Mouse (Mus musculus): ENCODE results near the gene Pakap. TPM values are rescaled to one million over a fixed set of nuclear protein-coding genes. Genes with fewer than 3 reads are reported as not detected.

The Pakap gene
- polyA plus RNA-seq, 1 experiment from 2014 or later, result 22.9 TPM

DNA sequence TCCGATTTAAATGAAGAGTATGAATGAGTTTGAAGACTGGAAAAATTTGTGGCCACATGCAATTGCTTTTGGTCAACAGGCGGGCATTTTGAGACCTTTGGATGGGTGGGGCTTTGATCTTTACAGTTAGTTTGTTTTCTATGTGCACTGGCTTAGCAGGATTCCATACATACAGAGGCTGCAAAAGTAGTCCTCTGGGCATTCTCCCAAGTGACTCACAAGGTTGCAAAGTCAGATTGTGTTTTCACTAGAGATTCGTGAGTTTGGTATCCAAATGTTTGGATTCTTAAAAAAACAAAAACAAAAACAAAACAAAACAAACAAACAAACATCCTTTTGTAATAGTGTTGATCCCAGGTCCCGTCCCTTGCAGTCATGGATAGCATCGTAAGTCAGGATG, 7.7 kb downstream of the Pakap start:
- no peak overlapping the region for H3K4me2 ChIP-seq (ENCODE audit: low read depth, low read length)
- H3K36me3 ChIP-seq (replicated peaks; ENCODE audit: control insufficient read depth, insufficient read depth, low read depth, low read length), result no peaks in the 10 kb centered on the region
- H3K27me3 ChIP-seq (ENCODE audit: control insufficient read depth, insufficient read depth, low read length), result no peaks in the 10 kb centered on the region
- H3K4me1 ChIP-seq (ENCODE audit: control insufficient read depth, insufficient read depth, low read length), result no peaks in the 10 kb centered on the region
- ATAC-seq (replicated peaks; ENCODE audit: insufficient number of reproducible peaks, low FRiP score, low TSS enrichment, low read depth) (no peak), DNase-seq (ENCODE audit: low spot score) (no peak)
- H3K9ac ChIP-seq (replicated peaks; ENCODE audit: low read length), result no peak overlapping the region
- no peaks in the 10 kb centered on the region for H3K9me3 ChIP-seq (replicated peaks; ENCODE audit: control insufficient read depth, low read length)
- H3K27ac ChIP-seq (replicated peaks; ENCODE audit: low read depth, low read length), result no peak overlapping the region
- 83% methylated on average over 5 of the region's 5 CpGs for WGBS
- H3K4me3 ChIP-seq (ENCODE audit: low read depth, low read length), result no peak overlapping the region

DNA sequence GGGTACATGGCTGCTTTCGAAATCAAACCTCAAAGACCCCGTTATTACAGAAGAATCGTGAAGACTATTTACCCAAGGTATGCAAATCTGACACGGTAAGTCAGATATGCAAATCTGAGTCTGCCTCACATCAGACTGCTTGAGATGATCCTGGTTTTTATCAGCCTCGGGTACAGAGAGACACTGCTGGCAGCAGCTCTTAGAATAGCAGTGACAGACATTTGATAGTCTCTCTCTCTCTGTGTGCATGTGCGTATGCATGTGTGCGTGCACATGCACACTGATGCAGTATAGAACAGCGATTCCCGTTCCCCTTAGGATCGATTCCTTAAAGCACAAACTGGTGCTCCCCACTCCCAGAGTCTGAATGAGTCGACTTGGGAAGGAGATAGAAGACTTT, 8.1 kb downstream of the Pakap start:
- H3K4me2 ChIP-seq (ENCODE audit: low read depth, low read length), result no peak overlapping the region
- no peak overlapping the region for H3K27ac ChIP-seq (replicated peaks; ENCODE audit: low read depth, low read length)
- H3K9ac ChIP-seq (replicated peaks; ENCODE audit: low read length), result no peak overlapping the region
- no peaks in the 10 kb centered on the region for H3K9me3 ChIP-seq (replicated peaks; ENCODE audit: control insufficient read depth, low read length)
- no peaks in the 10 kb centered on the region for H3K36me3 ChIP-seq (replicated peaks; ENCODE audit: control insufficient read depth, insufficient read depth, low read depth, low read length)
- DNase-seq (ENCODE audit: low spot score), result no peak
- H3K27me3 ChIP-seq (ENCODE audit: control insufficient read depth, insufficient read depth, low read length), result no peaks in the 10 kb centered on the region
- H3K4me3 ChIP-seq (ENCODE audit: low read depth, low read length), result no peak overlapping the region
- ATAC-seq (replicated peaks; ENCODE audit: insufficient number of reproducible peaks, low FRiP score, low TSS enrichment, low read depth), result no peak
- WGBS, result 85% methylated on average over 11 of the region's 11 CpGs
- no peaks in the 10 kb centered on the region for H3K4me1 ChIP-seq (ENCODE audit: control insufficient read depth, insufficient read depth, low read length)

DNA sequence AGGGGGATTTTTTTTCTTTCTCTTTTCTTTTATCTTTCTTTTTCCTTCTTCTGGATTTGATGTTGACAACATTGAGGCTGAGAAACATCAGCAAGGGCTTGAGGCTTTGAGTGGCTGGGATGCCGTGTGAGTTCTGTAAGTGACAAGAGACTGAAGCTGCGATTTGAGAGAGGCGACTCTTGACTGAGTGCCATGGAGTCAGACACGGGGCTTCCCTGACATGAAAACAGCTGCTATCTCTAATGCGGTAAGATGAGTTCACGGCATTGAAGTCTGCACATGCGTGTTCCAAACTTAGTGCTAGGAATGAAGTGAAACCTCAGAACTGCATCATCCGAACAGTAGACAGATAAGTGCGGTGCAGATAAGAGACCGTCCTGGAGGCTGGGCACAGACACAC, 11.7 kb downstream of the Pakap start:
- no peak overlapping the region for H3K4me2 ChIP-seq (ENCODE audit: low read depth, low read length)
- H3K4me3 ChIP-seq (ENCODE audit: low read depth, low read length), result no peak overlapping the region
- 89% methylated on average over 10 of the region's 10 CpGs for WGBS
- no peak overlapping the region for H3K9ac ChIP-seq (replicated peaks; ENCODE audit: low read length)
- H3K4me1 ChIP-seq (ENCODE audit: control insufficient read depth, insufficient read depth, low read length), result no peaks in the 10 kb centered on the region
- H3K36me3 ChIP-seq (replicated peaks; ENCODE audit: control insufficient read depth, insufficient read depth, low read depth, low read length), result no peaks in the 10 kb centered on the region
- no peaks in the 10 kb centered on the region for H3K9me3 ChIP-seq (replicated peaks; ENCODE audit: control insufficient read depth, low read length)
- no peak overlapping the region for H3K27ac ChIP-seq (replicated peaks; ENCODE audit: low read depth, low read length)
- DNase-seq (ENCODE audit: low spot score), result no peak
- H3K27me3 ChIP-seq (ENCODE audit: control insufficient read depth, insufficient read depth, low read length), result no peaks in the 10 kb centered on the region
- no peak for ATAC-seq (replicated peaks; ENCODE audit: insufficient number of reproducible peaks, low FRiP score, low TSS enrichment, low read depth)

DNA sequence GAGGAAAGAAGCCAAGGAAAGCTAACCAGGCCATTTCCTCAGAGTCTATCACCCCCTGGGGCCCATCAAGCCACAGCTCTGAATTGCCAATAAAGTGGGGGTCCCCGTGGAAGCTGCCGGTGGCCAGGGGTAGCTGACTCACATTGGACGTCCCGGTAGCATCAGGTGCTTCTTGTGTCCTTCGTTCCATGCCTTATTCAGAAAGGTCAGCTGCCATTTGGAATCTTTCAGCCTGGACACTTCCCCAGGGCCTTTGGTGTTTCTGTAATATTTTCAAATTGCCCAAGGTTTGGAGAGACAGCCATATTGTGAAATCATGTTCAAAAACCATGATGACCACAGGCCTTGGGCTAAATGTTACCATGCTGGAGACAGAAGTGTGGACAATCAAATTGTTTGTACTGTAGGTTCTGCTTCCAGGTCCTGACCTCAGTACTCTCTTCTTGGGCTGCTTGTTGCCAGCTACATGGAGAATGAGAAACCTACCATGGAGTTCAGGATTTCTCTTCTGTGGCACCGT, 17.4 kb downstream of the Pakap start:
- Histone ChIP-seq H3K27me3 (ENCODE audit: control insufficient read depth, insufficient read depth, low read length) (no peaks in the 10 kb centered on the region), H3K36me3 (replicated peaks; ENCODE audit: control insufficient read depth, insufficient read depth, low read depth, low read length) (no peaks in the 10 kb centered on the region), H3K27ac (replicated peaks; ENCODE audit: low read depth, low read length) (no peak overlapping the region), H3K4me1 (ENCODE audit: control insufficient read depth, insufficient read depth, low read length) (no peaks in the 10 kb centered on the region; the same call in 1 of the 2 replicates), H3K9ac (replicated peaks; ENCODE audit: low read length) (no peak overlapping the region), H3K4me2 (ENCODE audit: low read depth, low read length) (no peak overlapping the region), H3K9me3 (replicated peaks; ENCODE audit: control insufficient read depth, low read length) (no peaks in the 10 kb centered on the region), H3K4me3 (ENCODE audit: low read depth, low read length) (no peak overlapping the region)
- 93% methylated on average over 6 of the region's 6 CpGs for WGBS
- DNase-seq (ENCODE audit: low spot score), result no peak
- ATAC-seq (replicated peaks; ENCODE audit: insufficient number of reproducible peaks, low FRiP score, low TSS enrichment, low read depth), result no peak

DNA sequence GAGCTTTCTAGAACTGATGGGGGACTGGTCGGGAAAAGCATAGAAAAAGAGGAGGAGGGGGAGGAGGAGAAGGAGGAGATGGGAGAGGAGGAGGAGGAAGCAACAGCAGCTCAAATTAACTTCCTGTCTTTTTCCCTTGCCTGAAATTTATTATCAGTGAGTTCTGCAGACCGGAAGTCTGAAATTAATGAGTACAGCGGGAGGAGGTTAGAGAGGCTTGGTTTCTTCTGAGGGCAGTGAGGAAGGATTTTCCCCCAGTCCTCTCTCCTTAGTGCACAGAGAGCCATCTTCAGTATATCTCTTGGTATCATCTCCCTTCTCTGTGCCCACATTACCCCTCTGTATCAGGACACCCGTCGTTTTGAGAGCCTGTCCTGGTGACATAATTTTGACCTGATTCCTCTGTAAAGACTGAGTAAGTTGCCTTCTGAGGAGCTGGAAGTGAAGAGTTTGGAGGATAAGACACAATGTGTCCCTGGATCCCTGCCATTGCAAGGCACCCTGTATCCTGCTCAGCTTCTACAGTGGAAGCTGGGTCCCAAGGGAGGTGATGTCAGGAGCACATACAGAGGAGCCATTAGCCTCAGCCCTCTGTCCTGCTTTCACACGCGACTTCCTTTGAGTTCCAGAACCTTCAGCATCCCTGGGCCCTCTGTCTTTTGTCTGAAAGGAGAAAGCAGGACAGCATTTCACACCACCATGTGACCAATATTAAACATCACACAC, 19.1 kb downstream of the Pakap start:
- H3K27ac ChIP-seq (replicated peaks; ENCODE audit: low read depth, low read length), result no peak overlapping the region
- no peaks in the 10 kb centered on the region for H3K9me3 ChIP-seq (replicated peaks; ENCODE audit: control insufficient read depth, low read length)
- H3K4me3 ChIP-seq (ENCODE audit: low read depth, low read length), result no peak overlapping the region
- no peak overlapping the region for H3K9ac ChIP-seq (replicated peaks; ENCODE audit: low read length)
- no peaks in the 10 kb centered on the region for H3K27me3 ChIP-seq (ENCODE audit: control insufficient read depth, insufficient read depth, low read length)
- DNase-seq (ENCODE audit: low spot score) (no peak), ATAC-seq (replicated peaks; ENCODE audit: insufficient number of reproducible peaks, low FRiP score, low TSS enrichment, low read depth) (no peak)
- 63% methylated on average over 7 of the region's 7 CpGs for WGBS
- H3K4me1 ChIP-seq (ENCODE audit: control insufficient read depth, insufficient read depth, low read length), result no peaks in the 10 kb centered on the region; the same call in 1 of the 2 replicates
- H3K36me3 ChIP-seq (replicated peaks; ENCODE audit: control insufficient read depth, insufficient read depth, low read depth, low read length), result no peaks in the 10 kb centered on the region
- no peak overlapping the region for H3K4me2 ChIP-seq (ENCODE audit: low read depth, low read length)

DNA sequence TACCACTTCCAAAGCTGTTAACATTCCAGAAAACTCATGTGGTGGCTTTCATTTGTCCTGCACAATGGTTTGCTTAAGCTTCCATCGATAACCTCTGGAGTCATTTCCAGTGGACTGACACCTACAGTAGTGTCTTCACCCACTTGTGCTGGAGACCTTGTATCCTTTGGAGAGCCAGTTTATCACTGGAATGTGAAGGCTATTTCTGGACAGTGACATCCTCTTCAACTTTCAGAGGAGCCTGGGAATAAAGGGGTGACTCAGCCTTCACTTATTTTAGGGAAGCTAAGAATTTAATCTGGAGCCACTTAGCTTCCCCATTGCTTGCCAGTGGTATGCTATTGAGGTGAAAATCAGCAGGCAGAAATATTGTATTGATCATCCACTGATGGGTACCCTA, 20.4 kb downstream of the Pakap start:
- WGBS, result 98% methylated on average over 1 of the region's 1 CpGs
- Histone ChIP-seq H3K27ac (replicated peaks; ENCODE audit: low read depth, low read length) (no peak overlapping the region), H3K4me2 (ENCODE audit: low read depth, low read length) (no peak overlapping the region), H3K9me3 (replicated peaks; ENCODE audit: control insufficient read depth, low read length) (no peaks in the 10 kb centered on the region), H3K36me3 (replicated peaks; ENCODE audit: control insufficient read depth, insufficient read depth, low read depth, low read length) (no peaks in the 10 kb centered on the region), H3K9ac (replicated peaks; ENCODE audit: low read length) (no peak overlapping the region), H3K4me3 (ENCODE audit: low read depth, low read length) (no peak overlapping the region), H3K4me1 (ENCODE audit: control insufficient read depth, insufficient read depth, low read length) (no peaks in the 10 kb centered on the region; the same call in 1 of the 2 replicates), H3K27me3 (ENCODE audit: control insufficient read depth, insufficient read depth, low read length) (no peaks in the 10 kb centered on the region)
- ATAC-seq (replicated peaks; ENCODE audit: insufficient number of reproducible peaks, low FRiP score, low TSS enrichment, low read depth), result no peak
- DNase-seq (ENCODE audit: low spot score), result no peak

DNA sequence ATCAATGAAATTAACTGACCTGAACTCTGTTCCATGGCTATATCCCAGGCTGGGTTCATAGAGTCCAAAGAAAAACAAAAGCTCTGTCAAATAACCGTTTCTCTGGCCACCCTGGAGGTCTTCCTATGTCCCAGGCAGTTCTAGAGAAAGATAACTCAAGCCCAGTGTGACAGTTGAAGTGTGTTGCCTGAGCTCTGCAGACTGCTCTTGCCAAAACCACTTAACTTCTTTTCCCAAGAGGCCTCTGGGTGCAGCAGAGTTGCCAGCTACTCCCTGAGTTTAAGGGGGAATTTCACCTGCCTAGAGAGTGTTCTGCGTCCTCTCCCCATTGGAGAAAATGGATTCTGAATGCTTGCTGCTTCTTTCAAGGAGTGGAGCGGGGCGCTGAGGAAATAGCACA, 24.8 kb downstream of the Pakap start:
- H3K4me2 ChIP-seq (ENCODE audit: low read depth, low read length), result no peak overlapping the region
- no peaks in the 10 kb centered on the region for H3K36me3 ChIP-seq (replicated peaks; ENCODE audit: control insufficient read depth, insufficient read depth, low read depth, low read length)
- no peak overlapping the region for H3K27ac ChIP-seq (replicated peaks; ENCODE audit: low read depth, low read length)
- H3K9me3 ChIP-seq (replicated peaks; ENCODE audit: control insufficient read depth, low read length), result no peaks in the 10 kb centered on the region
- H3K27me3 ChIP-seq (ENCODE audit: control insufficient read depth, insufficient read depth, low read length), result no peaks in the 10 kb centered on the region
- 79% methylated on average over 4 of the region's 4 CpGs for WGBS
- DNase-seq (ENCODE audit: low spot score) (no peak), ATAC-seq (replicated peaks; ENCODE audit: insufficient number of reproducible peaks, low FRiP score, low TSS enrichment, low read depth) (no peak)
- no peak overlapping the region for H3K4me3 ChIP-seq (ENCODE audit: low read depth, low read length)
- H3K9ac ChIP-seq (replicated peaks; ENCODE audit: low read length), result no peak overlapping the region
- H3K4me1 ChIP-seq (ENCODE audit: control insufficient read depth, insufficient read depth, low read length), result no peaks in the 10 kb centered on the region

DNA sequence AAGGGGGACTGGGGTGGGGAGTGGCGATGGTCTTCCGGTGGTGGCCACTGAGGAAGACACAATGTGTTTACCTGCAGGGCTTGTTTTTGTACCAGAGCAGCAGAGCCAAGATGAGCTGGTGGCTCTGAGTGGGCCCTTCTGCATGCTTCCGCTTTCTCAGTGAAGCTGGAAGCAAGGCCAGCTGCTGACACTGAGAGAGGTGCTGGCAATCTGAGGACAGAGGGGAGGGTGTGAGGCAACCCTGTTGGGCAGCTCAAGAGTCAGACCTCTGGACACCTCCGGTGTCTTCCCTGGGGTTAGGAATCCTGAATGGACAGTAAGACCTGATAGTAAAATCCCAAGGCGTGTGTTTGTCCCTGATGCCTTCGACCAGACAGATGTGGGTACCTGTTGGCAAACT, 32.0 kb downstream of the Pakap start:
- ATAC-seq (replicated peaks; ENCODE audit: insufficient number of reproducible peaks, low FRiP score, low TSS enrichment, low read depth), result no peak

More for the DNA sequence above, 32.0 kb downstream of the Pakap start:
- no peaks in the 10 kb centered on the region for H3K4me1 ChIP-seq (ENCODE audit: control insufficient read depth, insufficient read depth, low read length)
- H3K27me3 ChIP-seq (ENCODE audit: control insufficient read depth, insufficient read depth, low read length), result no peaks in the 10 kb centered on the region
- no peak overlapping the region for H3K4me2 ChIP-seq (ENCODE audit: low read depth, low read length)
- DNase-seq (ENCODE audit: low spot score), result no peak
- no peaks in the 10 kb centered on the region for H3K9me3 ChIP-seq (replicated peaks; ENCODE audit: control insufficient read depth, low read length)
- H3K9ac ChIP-seq (replicated peaks; ENCODE audit: low read length), result no peak overlapping the region
- no peak overlapping the region for H3K4me3 ChIP-seq (ENCODE audit: low read depth, low read length)
- H3K27ac ChIP-seq (replicated peaks; ENCODE audit: low read depth, low read length), result no peak overlapping the region
- H3K36me3 ChIP-seq (replicated peaks; ENCODE audit: control insufficient read depth, insufficient read depth, low read depth, low read length), result no peaks in the 10 kb centered on the region
- 97% methylated on average over 6 of the region's 6 CpGs for WGBS

Measured in embryonic facial prominence, embryonic 11.5 days (tissue).